Mouse (Mus musculus) layer of hippocampus, postnatal 25 days (tissue): ENCODE results near the gene Fat1. TPM values are rescaled to one million over a fixed set of nuclear protein-coding genes. Genes with fewer than 3 reads are reported as not detected.

Experiments
- DNase-seq, 2 experiments: peaks; one replicate each; pipeline ENCODE4 v3.0.0; 2022; ENCODE audit warnings: mixed read lengths in 2 of 2, low spot score in 1 of 2; ENCODE audit errors: extremely low spot score in 1 of 2
- total RNA-seq, 2 experiments: library from RNA; stranded (reverse); gene quantifications; 2 replicates each; pipeline ENCODE4 v1.2.3; 2021

Fat1 gene
- 10 to 100 TPM; 22.7 to 28.7 TPM for total RNA-seq

DNA sequence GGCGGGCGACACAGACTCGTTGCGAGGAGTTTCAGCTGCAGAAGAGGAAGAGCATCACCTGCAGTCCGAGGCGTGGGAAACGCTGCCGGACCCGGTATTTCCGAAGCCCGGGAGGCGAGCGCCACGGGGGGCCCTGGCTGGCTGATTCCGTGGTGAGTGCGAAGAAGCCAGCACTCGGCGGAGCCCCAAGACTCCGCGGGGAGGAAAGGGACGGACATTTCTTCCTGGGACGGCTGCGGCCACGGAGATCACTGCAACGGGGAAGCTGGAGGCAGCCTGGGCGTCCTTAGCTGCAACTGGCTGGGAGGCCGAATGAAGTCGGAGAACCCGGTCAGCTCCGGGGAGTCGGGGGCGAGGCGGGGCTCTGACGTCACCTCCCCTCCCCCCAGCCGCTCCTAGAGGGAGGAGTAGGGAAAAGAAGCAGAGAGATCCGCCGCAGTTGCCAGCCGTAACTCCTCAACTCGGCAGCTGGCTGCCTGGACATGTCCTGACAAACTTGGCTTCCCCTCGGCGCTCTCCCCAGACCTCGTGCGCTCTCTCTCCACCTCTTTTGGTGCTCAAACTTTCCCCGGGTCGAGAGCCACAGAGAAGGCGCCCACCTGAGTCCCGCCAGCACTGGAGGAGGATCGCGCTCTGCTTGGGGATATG is at the start of gene Fat1:
TSS of gene Fat1 (plus strand) at position 598 of the 648 bp plus-strand sequence.
- peak; percentile 61 to 64 for DNase-seq

DNA sequence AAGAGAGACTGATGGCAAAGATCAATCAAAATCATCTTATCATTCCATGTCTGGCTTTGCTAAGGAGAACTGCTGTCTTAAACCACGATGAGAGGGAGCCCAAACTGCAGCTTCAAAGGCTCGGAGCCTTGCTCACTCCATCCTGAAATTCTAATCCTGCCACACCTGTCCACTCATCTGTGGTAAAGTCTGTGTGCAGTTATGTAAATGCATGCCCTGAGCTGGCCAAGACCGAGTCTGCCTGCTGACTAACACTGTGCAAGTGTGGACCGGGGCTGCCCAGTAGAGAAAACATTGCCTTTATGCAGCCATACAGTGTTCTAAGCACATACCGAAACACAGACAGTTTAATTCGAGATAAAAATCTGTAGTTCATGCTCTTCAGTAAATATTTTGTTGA is 40.6 kb upstream of the Fat1 start:
- DNase-seq: no peak

DNA sequence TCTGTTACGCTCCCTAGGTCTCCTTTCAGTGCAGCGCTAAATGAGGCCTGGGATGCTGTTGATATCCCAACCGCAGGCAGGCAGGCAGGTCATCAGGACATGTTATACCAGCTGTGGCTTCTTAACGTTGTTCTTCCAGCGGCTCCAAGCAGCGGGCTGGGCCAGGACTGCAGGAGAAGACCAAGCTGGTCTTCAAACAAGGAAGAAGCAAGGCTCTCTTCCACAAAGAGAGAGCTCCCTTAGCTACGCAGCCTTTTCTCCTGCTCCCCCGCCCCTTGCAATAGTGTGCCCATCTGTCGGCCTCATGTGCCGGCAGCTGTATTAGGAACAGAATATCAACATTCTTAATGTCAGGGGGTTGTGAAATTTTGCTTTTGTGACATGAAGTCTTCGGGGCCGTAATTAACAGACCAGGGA is 35.7 kb upstream of the Fat1 start:
- peak; percentile 15 to 23 for DNase-seq

DNA sequence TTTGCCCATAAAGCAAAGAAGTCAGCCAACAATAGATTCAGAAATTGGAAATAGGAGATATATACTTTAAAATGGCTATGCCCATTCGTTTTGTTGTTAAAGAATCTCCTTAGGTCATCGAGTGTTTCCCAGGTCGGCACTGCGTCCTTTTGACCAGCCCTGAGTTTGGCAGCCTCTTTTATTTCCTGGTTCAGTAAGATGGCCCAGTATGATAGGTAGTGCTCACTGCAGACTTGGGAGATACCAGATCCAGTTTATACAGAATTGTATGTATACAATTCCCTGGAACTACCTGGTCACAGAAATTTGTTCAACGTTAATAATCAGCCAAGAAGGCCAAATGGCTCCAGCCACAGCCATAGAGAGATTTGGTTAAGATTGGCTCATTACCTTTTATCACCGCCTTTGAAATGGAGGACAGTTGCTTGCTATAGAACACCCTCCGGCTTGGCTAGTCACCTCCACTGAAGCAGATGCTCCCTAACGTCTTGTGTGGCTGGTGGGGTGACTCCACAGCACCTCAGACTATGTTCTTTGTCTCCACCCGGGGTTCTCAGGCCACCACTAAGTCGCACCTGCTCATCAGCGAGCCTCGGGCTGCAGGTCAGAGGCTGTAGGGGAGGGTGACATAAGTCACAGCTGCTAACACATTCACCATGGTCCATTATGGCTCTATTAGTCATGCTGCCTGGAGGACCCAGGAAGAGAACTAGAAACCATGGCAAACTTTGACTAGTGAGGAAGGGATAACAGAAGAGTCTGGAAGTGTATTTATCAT is 23.9 kb upstream of the Fat1 start:
- DNase-seq: no peak

DNA sequence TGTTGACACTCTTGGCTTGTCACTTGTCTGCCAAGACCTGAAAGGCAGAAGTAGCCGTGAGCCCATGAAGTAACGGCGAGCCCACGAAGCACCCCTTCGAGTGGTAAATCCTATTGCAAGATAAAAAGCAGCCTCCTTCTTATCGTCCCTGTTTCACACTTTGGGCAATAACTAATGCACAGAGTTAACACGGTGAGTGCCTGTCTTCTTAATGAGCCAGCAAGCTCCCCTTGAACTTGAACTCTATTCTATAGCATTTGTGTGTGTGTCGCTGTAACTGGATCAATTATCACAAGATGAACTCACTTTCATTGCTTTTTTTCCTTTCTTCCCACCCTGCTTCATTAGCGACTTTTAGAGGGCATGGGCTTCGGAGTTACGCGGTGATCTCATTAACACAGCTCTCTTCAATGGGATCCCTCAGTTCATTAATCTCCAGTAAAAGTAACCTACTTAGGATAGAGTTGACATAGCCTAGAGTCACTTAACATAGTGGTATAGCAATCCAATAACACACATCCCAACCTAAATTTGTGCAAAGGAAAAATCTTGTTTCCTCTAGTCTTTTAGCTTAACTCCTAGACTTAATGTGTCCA is 15.7 kb upstream of the Fat1 start:
- no peak for DNase-seq

DNA sequence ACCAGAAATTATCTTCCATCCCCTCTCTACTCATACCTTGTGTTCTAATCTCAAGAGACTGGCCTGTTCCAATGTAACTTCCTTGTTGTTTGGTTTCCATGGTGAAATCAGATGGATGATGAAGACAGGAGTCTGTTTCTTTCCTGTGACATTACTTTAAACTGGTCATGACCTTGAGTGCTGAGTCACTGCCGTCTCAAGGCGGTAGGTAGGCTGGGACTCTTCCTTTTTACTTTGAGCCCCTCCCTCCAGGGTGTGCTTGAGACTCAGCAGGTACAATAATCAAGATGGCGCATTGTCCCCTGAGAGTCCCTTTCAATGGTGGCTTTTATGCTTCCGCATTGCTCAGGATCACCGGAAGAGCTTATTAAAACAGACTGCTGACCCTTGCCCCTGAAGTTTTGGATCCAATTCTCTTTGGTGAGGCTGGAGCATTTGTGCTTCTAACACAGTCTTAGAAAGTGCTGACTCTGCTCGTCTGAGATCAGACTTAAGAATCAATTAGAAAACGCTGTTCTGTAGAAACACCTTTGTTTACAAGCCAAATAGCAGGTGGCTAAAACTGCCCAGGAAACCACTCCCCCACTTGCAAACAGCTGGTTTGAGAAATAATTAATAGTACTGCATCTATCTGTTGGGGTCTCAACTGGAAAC is 14.7 kb upstream of the Fat1 start:
- DNase-seq: no peak

DNA sequence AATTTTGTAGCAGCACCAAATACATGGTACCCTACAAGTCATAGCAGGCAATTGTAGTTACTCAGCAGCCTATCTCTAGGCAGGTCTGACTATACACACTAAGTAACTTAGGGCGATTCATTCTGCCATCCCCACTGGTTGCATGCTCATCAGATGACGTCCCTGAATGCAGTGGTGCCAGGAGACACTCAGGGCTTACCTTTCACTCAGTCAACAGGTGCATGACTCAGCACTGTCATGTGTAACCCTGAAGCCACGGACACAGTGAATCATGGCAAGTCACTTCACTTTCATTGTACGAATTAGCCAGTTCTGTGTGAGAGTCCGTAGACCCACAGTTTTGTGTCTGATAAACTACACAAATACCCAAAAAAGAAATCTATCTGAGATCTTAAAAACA is 10.3 kb upstream of the Fat1 start:
- no peak for DNase-seq

DNA sequence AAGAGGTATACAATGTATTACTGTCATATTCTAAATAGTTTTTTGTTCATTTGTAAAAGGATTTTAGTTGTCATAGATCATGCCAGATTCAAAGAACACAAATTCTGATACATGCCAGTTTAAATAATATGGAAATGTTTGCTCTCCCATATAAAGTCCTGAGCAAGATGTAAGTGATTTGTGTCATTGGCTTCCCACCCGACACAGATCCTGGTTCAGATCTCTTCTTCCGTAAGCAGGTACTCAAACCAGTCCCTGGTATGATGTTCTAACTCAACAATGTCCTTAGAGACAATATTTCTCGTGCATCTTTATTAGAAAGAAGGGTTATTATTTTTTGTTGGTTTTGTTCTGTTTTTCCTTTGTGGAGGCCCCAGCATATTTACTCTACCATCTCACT is 5.2 kb upstream of the Fat1 start:
- DNase-seq: no peak

DNA sequence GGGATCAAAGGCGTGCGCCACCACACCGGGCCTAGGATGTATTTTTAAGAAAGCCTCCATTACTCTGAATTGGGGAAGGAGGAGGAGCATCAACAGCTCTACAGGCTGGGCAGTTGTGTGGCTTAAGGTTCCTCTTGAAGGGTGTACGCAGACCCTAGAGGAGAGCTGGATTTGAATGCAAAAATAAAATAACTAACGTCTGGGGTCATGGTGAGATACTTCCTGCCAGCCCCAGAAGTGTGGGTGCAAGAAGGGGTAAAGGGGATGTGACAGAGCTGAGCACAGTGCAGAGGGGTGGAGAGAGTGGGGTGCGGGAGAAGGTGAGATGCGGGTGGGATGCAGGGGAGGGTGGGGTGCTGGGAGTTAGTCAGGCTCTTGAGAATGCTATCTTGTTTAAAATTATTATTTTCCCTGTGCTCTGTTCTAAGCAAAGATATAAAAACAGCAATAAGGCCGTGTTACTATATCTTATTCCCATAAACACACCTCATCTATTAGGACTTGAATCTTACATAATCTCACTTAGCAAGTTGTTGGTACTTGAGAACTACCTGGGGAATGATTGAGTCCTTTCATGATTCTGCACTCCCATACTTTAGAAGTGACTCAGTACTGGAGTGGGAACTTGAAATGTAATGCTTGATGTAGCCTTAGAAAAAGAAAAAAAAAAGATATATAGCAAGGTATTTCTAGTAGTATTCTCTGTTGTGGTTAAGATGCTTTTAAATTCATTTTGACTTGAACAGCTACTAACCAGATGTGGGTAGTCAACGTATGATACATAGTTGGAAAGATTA is 2.5 kb upstream of the Fat1 start:
- DNase-seq: no peak

DNA sequence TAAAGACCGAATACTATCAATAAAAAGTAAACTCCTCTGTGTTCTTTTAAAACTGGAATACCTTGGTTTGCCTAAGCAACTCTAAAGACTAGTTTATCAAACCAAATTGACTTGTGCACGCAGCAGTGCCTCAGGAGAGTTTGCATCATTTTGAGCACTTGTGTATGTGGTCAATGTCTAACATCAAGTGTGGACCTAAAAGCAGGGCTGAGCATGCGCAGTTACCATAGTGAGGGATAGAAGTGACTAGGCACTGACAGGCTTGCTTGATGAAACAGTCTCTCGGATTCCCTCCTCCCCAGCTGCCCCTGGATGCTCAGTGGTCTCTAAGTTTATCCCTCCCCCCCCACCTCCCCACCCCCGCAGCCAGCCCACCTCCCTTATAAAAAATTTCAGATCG is 1.8 kb upstream of the Fat1 start:
- no peak for DNase-seq

DNA sequence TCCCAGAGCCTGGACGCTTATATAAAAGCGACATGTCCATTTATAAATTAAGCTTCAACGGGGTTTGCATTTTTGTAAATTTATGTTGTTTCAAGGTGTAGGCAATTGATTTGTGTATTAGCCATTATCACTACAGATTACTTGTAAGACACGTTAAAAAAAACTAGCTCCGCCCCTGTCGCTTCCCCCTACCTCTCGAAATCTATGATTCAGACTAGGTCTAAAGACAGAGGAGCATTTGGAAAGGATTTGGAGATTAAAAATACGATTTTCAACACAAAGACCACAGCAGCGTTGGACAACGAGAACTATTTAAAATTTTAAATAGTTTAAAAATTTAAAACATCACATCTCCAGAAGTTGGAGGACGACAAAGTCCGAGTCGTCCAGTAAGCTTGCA is 831 bp upstream of the Fat1 start:
- no peak for DNase-seq

DNA sequence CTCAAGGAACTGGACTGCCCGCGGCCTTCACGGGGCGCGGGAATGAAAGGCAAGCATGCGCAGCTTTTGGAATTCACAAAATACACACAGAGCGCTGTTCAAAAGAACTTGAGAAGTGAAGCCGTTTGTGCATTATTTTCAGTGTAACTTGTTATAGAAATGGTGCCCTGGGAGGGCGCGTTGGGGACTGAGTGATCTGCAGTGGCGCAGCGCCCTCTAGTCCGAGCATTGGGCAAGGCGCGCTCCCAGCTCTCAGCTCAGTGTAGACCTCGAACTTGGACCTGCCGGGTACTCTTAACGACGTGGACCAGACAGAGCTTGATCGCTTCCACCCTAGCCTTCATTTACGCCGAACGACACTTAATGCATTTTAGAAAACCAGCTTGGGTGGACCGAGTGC is 494 bp downstream of the Fat1 start:
- peak; percentile 68 to 82 for DNase-seq

DNA sequence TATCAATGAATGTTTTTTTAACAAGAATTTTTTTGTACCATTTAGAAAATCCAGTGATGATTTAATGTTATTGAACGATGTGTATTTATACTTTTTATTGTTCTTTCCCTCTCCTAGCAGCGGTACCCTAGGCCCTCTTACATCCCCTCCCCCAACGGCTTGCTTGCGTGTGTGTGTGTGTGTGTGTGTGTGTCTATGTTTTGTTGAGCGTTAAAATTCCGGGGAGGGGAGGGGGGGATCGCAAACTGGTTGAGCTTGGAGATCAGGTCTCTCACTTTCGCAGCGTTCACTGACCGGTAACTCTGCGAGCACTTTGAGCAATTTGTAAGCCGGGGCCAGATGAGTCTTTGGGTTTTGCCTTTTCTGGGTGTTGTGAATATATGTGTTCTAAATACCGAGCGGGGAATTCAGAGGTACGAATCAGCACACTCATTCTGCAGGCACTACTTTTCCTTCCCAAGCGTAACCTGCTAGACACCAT is 1.3 kb downstream of the Fat1 start:
- no peak for DNase-seq

DNA sequence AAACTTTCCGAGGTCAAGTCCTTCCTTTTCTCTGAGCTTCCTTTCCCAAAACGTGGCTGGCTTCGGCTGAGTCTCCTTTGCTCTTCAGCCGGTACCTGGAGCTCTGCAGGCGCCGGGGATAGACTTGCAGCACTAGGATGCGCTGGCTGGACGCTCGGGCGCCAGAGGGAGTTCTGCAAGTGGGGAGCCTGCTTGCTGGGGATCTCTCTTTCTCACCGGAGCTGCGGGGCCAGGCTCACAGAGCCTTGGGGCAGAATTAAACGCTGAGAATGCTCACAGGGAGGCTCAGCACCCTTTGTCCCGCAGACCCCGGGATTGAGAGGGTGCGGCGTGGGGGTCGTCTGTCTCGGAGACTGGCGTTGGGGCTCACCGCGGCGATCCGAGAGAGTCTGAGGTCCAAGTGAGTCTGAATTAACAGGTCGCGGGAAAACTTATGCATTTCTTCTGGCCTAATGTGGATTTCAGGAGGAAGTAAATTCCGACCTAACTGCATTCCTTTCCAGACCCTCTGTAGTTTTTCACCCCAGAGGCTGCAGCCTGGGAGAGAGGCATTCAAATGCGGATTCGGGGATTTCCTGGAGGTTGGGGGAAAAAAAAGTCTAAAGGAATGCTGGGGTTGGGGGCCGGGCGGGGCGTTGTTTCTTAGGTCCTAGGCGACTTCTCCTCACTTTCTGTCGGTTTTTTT is 2.0 kb downstream of the Fat1 start:
- DNase-seq: peak; percentile 31 to 47

DNA sequence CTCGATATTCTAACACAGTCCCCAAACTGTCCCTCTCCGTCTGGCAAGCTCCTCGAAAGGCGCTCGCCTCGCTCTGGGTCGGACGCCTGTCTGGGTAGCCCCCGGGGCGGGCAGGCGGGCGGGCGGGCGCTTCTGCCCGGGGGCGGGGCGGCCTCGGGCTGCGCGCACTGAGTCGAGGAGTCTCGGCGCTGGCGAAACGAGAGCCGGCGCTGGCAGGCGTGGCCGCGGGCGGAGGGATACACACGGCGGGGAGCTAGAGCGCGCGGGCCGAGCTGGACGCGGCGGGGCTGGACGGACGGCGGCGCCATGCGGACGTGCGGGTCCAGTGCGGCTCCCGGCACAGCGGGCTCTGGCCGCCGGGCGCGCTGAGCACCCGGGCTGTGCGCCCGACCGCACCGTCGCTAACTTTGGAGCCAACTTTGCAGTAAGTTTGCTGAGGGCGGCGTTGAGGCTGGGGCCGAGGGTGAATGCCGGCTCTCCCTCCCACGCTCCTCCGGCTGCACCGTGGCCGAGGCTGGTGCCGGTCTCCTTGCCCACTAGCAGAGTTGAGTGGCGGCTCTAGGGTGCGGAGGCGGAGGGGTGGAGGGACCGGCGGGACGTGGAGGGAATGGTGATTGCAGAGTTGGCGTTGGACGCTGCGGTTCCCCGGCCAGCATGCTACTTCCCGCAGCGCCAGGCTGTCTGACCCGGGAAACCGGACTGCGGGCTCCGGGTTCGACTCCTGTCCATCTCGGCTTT is 2.8 kb downstream of the Fat1 start:
- DNase-seq: peak; percentile 81 to 86

DNA sequence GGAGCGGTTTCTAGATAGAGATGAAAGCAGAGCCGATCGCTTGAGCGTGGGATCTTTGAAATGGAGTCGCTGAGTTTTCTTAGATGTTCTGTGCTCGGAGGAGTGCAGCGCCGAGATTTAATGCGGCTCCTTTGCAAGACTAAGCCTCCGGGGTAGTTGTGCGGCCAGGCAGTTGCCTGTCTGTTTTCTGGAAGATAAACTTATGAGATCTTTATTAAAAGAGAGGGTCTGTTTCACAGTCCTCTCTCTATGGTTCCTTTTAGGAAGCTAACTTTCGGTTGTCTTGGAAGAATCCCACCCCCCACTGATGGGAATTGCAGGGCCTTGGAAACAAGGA is 3.4 kb downstream of the Fat1 start:
- no peak for DNase-seq

DNA sequence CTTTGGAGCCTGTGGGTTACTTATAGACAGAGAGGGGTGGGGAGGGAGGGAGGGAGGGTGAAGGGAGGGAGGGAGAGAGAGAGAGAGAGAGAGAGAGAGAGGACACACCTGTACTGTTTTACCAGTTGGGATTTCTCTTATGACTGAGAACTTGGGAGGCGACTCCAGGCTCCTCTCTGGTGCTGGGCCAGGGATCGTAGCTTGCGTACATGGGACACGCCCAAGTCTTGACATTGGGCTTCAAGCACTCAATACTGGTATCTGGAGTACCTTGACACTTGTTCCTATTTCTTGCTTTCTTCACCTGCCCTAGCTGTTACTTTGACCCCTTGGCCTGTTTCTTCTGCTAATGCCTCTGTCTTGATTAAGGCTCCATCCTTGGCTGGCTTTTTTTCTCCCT is 10.3 kb downstream of the Fat1 start:
- no peak for DNase-seq

DNA sequence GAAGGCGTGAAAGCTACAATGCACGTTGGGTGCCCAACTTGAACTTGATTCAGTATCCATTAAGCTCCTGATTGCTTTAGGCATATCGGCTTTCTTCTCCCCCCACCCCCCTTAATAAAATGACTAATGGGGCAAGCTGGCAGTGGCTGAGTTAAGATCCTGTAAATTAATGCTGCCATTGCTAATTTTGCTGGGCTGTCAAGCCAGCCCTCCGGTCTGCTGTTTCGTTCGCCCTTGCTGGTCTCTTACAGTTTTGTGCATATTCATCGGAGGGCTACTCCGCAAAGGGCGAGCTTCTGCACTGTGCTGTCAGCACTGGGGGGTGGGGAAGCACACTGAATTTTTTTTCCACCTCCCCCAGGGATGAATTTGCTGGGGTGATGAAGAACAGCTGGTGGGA is 13.3 kb downstream of the Fat1 start:
- no peak for DNase-seq

DNA sequence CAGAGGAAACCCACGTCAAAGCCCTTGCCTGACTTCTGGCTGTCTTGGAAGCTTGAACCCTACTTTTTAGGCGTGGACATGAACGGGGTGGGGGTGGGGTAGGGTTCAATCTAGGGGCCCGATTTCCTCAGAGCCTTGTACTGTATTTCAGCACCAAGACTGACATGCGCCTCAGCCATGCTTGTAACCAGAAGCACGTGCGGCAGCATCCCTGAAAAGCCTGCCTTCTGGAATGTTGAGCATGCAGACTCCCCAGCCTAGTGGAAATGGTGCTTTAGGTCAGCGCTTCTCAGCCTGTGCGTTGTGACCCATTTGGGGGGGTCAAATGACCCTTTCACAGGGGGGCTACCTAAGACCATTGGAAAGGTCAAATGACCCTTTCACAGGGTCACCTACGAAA is 25.2 kb downstream of the Fat1 start:
- DNase-seq: no peak
